Mouse (Mus musculus) embryonic facial prominence, embryonic 13.5 days (tissue): ENCODE results near the gene Gm21409. TPM values are rescaled to one million over a fixed set of nuclear protein-coding genes. Genes with fewer than 3 reads are reported as not detected.
"Not testable (repeated sequence)": the region's sequence is repeated elsewhere in the genome, so short reads cannot be mapped to it uniquely, and the experiment has no call there.

ENCODE experiments used
- ATAC-seq: fragments of 200-750 bp; cut with Nextera tagmentation; 2 replicates; pipeline ENCODE4 v1.8.0; 2017; ENCODE audit warnings: low read depth; ENCODE audit not compliant: insufficient number of reproducible peaks, insufficient read depth, low FRiP score, low TSS enrichment
- H3K27ac ChIP-seq: fragments of 300-500 bp; sonication (generic); 2 replicates; pipeline ENCODE4 v1.5.1; 2015; ENCODE audit warnings: moderate library complexity, mild to moderate bottlenecking, inconsistent platforms
- H3K27me3 ChIP-seq: fragments of 300-500 bp; sonication (generic); 2 replicates; pipeline ENCODE4 v1.6.1; 2015; ENCODE audit warnings: mild to moderate bottlenecking, inconsistent platforms
- H3K36me3 ChIP-seq: fragments of 300-500 bp; sonication (generic); 2 replicates; pipeline ENCODE4 v1.6.1; 2015; ENCODE audit warnings: mild to moderate bottlenecking, inconsistent platforms
- H3K4me1 ChIP-seq: fragments of 300-500 bp; sonication (generic); 2 replicates; pipeline ENCODE4 v1.6.1; 2015; ENCODE audit warnings: inconsistent platforms
- H3K4me2 ChIP-seq: fragments of 300-500 bp; sonication (generic); 2 replicates; pipeline ENCODE4 v1.6.1; 2015; ENCODE audit warnings: moderate library complexity, mild to moderate bottlenecking, inconsistent platforms
- H3K4me3 ChIP-seq: fragments of 300-500 bp; sonication (generic); 2 replicates; pipeline ENCODE4 v1.5.1; 2015; ENCODE audit warnings: mild to moderate bottlenecking, inconsistent platforms
- H3K9ac ChIP-seq: fragments of 300-500 bp; sonication (generic); 2 replicates; pipeline ENCODE4 v1.6.1; 2015; ENCODE audit warnings: mild to moderate bottlenecking, inconsistent platforms
- H3K9me3 ChIP-seq: fragments of 300-500 bp; sonication (generic); 2 replicates; pipeline ENCODE4 v1.6.1; 2016; ENCODE audit warnings: inconsistent platforms
- WGBS: fragments of 180-500 bp; shearing (Covaris S2); methylation state at CpG from one replicate; pipeline ENCODE4 v1.1.7; 2015; ENCODE audit warnings: mixed read lengths; 5-methylcytosine and 5-hydroxymethylcytosine counted together
- polyA plus RNA-seq: library from polyadenylated mRNA; unstranded; fragments of >200 nt; fragmentation: Nextera tagmentation; extraction: Ambion mirVana; gene quantifications from 2 replicates; pipeline ENCODE4 v1.2.1, GENCODE M21; 2015

Gm21409 gene
- polyA plus RNA-seq = not detected in 2 replicates

DNA sequence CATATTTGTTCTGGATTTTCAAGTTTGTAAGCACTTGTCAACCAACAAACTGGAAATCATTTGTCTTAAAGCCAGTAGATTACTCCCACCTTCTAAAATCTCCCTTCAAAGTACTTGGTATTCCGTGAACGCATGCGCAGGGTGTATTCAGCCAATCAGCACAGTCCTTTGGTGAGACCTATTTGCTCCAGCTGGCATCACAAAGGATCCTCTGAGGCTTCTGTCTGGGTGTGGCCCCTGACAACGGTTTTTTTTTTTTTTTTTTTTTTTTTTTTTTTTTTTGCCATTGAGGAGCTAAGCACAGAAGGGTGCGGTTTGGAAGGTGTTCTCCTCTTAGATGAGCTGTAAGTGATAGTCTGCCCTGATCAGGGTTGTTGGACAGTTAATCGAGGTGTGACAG is at the start of gene Gm21409:
Gm21409 (plus strand) TSS at position 301 of the 400 bp plus-strand sequence.
- not testable (repeated sequence) for H3K4me1 ChIP-seq, H3K9ac ChIP-seq, H3K27ac ChIP-seq, ATAC-seq, H3K27me3 ChIP-seq, H3K36me3 ChIP-seq, H3K4me3 ChIP-seq, H3K9me3 ChIP-seq, H3K4me2 ChIP-seq
- no CpG with 5 or more reads among the region's 6 CpGs for WGBS

Other genes with a start within 250 kb of the Gm21409 start
- gene Gm21394, start 181.8 kb upstream of the Gm21409 start, polyA plus RNA-seq = not detected in 2 replicates